Mouse (Mus musculus) bone marrow macrophage, adult 2 months (primary cell): ENCODE data around the gene Glrx.

ENCODE experiments used
- CTCF ChIP-seq: IDR thresholded peaks from 2 replicates; pipeline ENCODE4 v1.5.1; 2012; ENCODE audit warnings: low read depth, mild to moderate bottlenecking, low read length, moderate library complexity
- POLR2A ChIP-seq: IDR thresholded peaks from 2 replicates; pipeline ENCODE4 v1.6.1; 2012; ENCODE audit warnings: mild to moderate bottlenecking, low read depth, low read length, borderline replicate concordance

- no peak for TF ChIP-seq POLR2A
- no peak for TF ChIP-seq CTCF
These were observed 19.8 kb upstream of the Glrx start for GRCm38 (mm10) chr13:75819898-75820297.
